Mouse (Mus musculus): ENCODE results near the gene Ubash3b. TPM values are rescaled to one million over a fixed set of nuclear protein-coding genes. Genes with fewer than 3 reads are reported as not detected.

The Ubash3b gene
- polyA plus RNA-seq, 2 experiments: 6.1 to 10.3 TPM

DNA sequence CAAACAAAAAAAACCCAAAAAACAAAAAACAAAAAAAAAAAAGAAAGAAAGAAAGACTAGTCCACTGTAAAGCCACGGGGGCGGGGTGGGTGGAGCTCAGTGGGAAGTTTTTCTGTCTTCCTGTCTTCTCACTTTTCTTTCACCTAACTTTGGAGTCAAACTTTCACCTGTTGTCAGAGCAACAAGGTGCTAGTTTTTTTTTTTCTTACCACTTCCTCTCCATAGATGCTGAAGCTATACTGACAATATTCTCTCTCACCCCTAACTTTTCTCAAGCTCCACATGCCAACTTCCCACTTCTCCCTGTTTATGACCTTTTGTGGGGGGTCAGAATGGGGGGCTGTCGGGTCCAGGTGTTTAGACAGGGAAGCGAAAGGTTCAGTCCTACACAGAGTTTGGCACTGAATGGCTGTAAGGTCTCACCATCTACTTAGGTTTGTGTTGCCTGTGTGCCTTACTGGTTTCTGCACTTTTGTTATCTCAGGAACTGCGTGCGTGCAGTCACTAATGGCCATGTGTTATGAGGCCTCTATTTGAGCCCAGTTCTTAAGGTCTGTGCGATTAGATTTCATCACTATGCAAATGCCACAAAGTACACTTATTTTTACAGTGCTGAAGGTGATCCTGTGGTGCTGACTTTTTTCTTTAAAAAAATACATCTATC lies 164.2 kb downstream of the Ubash3b start:
- Histone ChIP-seq H3K9me3 (ENCODE audit: control insufficient read depth, low read length) (no peaks in the 10 kb centered on the region), H3K36me3 (ENCODE audit: control insufficient read depth, insufficient read depth, low read length) (no peaks in the 10 kb centered on the region), H3K4me3 (replicated peaks; ENCODE audit: low read length) (no peak overlapping the region), H3K27ac (replicated peaks; ENCODE audit: low read depth, low read length) (no peak overlapping the region), H3K4me2 (replicated peaks; ENCODE audit: low read depth, low read length, severe bottlenecking) (no peak overlapping the region), H3K4me1 (ENCODE audit: control insufficient read depth, insufficient read depth, low read length) (no peaks in the 10 kb centered on the region; the same call in 1 of the 2 replicates), H3K9ac (ENCODE audit: low read depth, low read length, severe bottlenecking) (no peak overlapping the region), H3K27me3 (ENCODE audit: control insufficient read depth, insufficient read depth, low read length) (no peaks in the 10 kb centered on the region)
- DNase-seq (ENCODE audit: low spot score) (no peak), ATAC-seq (ENCODE audit: low FRiP score, low read depth) (no peak)
- TF ChIP-seq POLR2A (IDR thresholded peaks at IDR 0.05; ENCODE audit: borderline replicate concordance, extremely low read depth, insufficient read depth, insufficient read length): no peak
- WGBS: 85% methylated on average over 7 of the region's 7 CpGs

DNA sequence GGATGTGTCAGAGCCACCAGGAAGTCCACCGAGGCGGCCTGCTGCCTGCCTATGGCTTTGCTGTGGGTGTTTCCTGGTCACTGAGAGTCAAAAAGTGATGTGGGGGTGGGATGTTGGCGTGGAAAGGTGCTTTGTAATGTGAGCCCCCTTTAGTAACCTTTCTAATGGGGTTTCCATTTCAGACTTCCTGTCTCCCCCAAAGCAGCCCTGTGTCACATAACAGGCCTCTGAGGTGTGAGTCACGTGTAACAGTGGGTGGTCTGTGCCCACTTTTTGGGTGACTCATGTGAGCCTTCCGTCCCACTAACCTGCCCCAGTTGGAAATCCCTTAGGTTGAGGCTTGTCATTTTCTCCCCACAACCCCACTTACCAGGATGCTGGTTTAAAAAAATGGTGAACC lies 167.4 kb downstream of the Ubash3b start:
- ATAC-seq (ENCODE audit: low FRiP score, low read depth) (no peak), DNase-seq (ENCODE audit: low spot score) (no peak)
- no peaks in the 10 kb centered on the region for H3K9me3 ChIP-seq (ENCODE audit: control insufficient read depth, low read length)
- 41% methylated on average over 5 of the region's 5 CpGs for WGBS
- no peak for TF ChIP-seq POLR2A (IDR thresholded peaks at IDR 0.05; ENCODE audit: borderline replicate concordance, extremely low read depth, insufficient read depth, insufficient read length)
- no peaks in the 10 kb centered on the region for H3K36me3 ChIP-seq (ENCODE audit: control insufficient read depth, insufficient read depth, low read length)
- no peaks in the 10 kb centered on the region; the same call in 1 of the 2 replicates for H3K4me1 ChIP-seq (ENCODE audit: control insufficient read depth, insufficient read depth, low read length)
- no peaks in the 10 kb centered on the region for H3K27me3 ChIP-seq (ENCODE audit: control insufficient read depth, insufficient read depth, low read length)
- no peak overlapping the region for H3K4me2 ChIP-seq (replicated peaks; ENCODE audit: low read depth, low read length, severe bottlenecking)
- no peak overlapping the region for H3K9ac ChIP-seq (ENCODE audit: low read depth, low read length, severe bottlenecking)
- no peak overlapping the region for H3K27ac ChIP-seq (replicated peaks; ENCODE audit: low read depth, low read length)
- H3K4me3 ChIP-seq (replicated peaks; ENCODE audit: low read length): no peak overlapping the region

DNA sequence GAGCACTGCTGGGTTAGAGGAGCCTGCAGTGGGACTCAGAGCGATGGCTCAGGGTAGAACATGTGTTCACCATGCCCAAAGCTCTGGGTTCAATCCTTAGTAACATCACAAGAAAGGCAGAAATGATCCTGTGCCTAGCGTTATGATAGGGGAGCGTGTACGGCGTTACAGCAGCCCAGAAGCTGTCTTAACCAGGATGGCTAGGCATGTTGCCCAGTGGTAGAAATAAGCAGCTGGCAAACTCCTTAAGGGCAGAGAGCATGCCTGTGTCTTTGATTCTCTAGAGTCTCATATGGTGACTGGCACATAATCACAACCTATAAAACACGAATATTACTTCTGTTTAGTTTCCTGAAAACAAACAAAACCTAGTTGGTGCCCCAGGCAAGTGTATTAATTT lies 170.0 kb downstream of the Ubash3b start:
- WGBS: 51% methylated on average over 6 of the region's 6 CpGs
- no peak for TF ChIP-seq POLR2A (IDR thresholded peaks at IDR 0.05; ENCODE audit: borderline replicate concordance, extremely low read depth, insufficient read depth, insufficient read length)
- ATAC-seq (ENCODE audit: low FRiP score, low read depth): no peak
- peak; percentile 11 for DNase-seq (ENCODE audit: low spot score)
- no peak overlapping the region for H3K9ac ChIP-seq (ENCODE audit: low read depth, low read length, severe bottlenecking)
- no peaks in the 10 kb centered on the region for H3K9me3 ChIP-seq (ENCODE audit: control insufficient read depth, low read length)
- H3K4me1 ChIP-seq (ENCODE audit: control insufficient read depth, insufficient read depth, low read length): peaks cover 6% of the 10 kb centered on the region
- H3K27me3 ChIP-seq (ENCODE audit: control insufficient read depth, insufficient read depth, low read length): no peaks in the 10 kb centered on the region
- no peak overlapping the region for H3K27ac ChIP-seq (replicated peaks; ENCODE audit: low read depth, low read length)
- H3K4me3 ChIP-seq (replicated peaks; ENCODE audit: low read length): no peak overlapping the region
- H3K4me2 ChIP-seq (replicated peaks; ENCODE audit: low read depth, low read length, severe bottlenecking): no peak overlapping the region
- H3K36me3 ChIP-seq (ENCODE audit: control insufficient read depth, insufficient read depth, low read length): no peaks in the 10 kb centered on the region

DNA sequence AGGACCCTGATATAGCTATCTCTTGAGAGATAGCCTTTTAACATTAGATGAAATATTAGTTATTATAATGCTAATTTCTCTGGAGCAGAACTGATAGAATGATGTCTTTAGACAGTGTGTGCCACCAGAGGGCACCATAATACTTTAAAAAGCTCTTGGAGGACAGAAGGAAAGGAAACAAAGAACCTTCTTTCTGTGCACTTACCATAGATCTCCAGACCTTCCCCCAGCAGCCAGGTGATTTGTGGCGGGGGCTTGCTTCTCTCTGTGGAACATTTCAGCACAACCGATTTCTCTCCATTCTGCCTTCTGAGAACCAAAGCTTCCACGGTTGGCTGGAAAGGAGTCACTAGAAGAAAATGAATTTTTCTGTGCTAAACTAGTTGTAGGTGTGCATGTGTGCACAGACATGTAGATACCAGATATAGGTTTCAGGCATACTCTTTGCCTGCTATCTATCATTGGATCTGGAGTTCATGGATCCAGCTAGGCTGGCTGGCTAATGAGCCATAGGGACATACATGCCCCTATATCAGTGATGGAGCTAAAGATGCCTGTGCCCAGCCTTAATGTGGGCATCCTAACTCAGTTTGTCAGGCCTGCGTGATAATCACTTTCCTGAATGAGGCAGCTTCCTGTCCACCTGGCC lies 171.4 kb downstream of the Ubash3b start:
- no peaks in the 10 kb centered on the region for H3K27me3 ChIP-seq (ENCODE audit: control insufficient read depth, insufficient read depth, low read length)
- H3K36me3 ChIP-seq (ENCODE audit: control insufficient read depth, insufficient read depth, low read length): no peaks in the 10 kb centered on the region
- H3K27ac ChIP-seq (replicated peaks; ENCODE audit: low read depth, low read length): no peak overlapping the region
- H3K4me2 ChIP-seq (replicated peaks; ENCODE audit: low read depth, low read length, severe bottlenecking): no peak overlapping the region
- no peak for TF ChIP-seq POLR2A (IDR thresholded peaks at IDR 0.05; ENCODE audit: borderline replicate concordance, extremely low read depth, insufficient read depth, insufficient read length)
- DNase-seq (ENCODE audit: low spot score) (peak; percentile 78), ATAC-seq (ENCODE audit: low FRiP score, low read depth) (peak; percentile 60; the same call in 1 of the 2 replicates)
- H3K4me1 ChIP-seq (ENCODE audit: control insufficient read depth, insufficient read depth, low read length): peaks cover 6% of the 10 kb centered on the region
- no peak overlapping the region for H3K4me3 ChIP-seq (replicated peaks; ENCODE audit: low read length)
- WGBS: 40% methylated on average over 4 of the region's 4 CpGs
- H3K9me3 ChIP-seq (ENCODE audit: control insufficient read depth, low read length): no peaks in the 10 kb centered on the region
- H3K9ac ChIP-seq (ENCODE audit: low read depth, low read length, severe bottlenecking): no peak overlapping the region

DNA sequence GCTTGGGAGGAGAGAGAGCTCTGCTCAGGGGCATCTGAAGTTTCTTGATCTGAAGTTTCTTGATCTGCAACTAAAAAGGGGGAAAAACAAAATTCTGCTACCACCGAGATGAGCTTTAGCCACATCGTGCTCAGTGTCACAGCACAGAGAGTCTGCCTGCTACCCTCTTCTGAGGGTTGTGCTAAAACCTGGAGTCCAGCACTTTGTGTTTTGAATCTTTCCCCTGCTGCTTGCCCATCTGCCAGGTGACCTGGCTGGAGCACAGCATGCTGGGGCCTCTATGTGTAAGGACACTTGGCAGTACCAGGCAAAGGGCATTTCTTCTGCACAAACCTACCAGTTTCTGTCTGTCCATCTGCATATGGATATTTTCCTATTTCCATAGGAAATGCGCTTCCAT lies 177.2 kb downstream of the Ubash3b start:
- no peak overlapping the region for H3K27ac ChIP-seq (replicated peaks; ENCODE audit: low read depth, low read length)
- ATAC-seq (ENCODE audit: low FRiP score, low read depth): no peak
- no peak for TF ChIP-seq POLR2A (IDR thresholded peaks at IDR 0.05; ENCODE audit: borderline replicate concordance, extremely low read depth, insufficient read depth, insufficient read length)
- no peak overlapping the region for H3K4me2 ChIP-seq (replicated peaks; ENCODE audit: low read depth, low read length, severe bottlenecking)
- H3K36me3 ChIP-seq (ENCODE audit: control insufficient read depth, insufficient read depth, low read length): no peaks in the 10 kb centered on the region
- no peak for DNase-seq (ENCODE audit: low spot score)
- no peak overlapping the region for H3K9ac ChIP-seq (ENCODE audit: low read depth, low read length, severe bottlenecking)
- 63% methylated on average over 3 of the region's 3 CpGs for WGBS
- H3K4me1 ChIP-seq (ENCODE audit: control insufficient read depth, insufficient read depth, low read length): peaks cover 6% of the 10 kb centered on the region; the same call in 1 of the 2 replicates
- no peaks in the 10 kb centered on the region for H3K27me3 ChIP-seq (ENCODE audit: control insufficient read depth, insufficient read depth, low read length)
- no peak overlapping the region for H3K4me3 ChIP-seq (replicated peaks; ENCODE audit: low read length)
- no peaks in the 10 kb centered on the region for H3K9me3 ChIP-seq (ENCODE audit: control insufficient read depth, low read length)

Data from limb, embryonic 14.5 days (tissue).